Mouse (Mus musculus) kidney, embryonic 16.5 days (tissue): ENCODE measurements around the gene Stk39. TPM values are rescaled to one million over a fixed set of nuclear protein-coding genes. Genes with fewer than 3 reads are reported as not detected.
A peak's percentile ranks its signal among the peaks of the same experiment; 100 is the strongest.

Experiments
- ATAC-seq: fragments of 200-750 bp; cut with Nextera tagmentation; 2 replicates; pipeline ENCODE4 v1.8.0; 2017; ENCODE audit warnings: moderate TSS enrichment; ENCODE audit not compliant: low FRiP score, low TSS enrichment
- H3K27ac ChIP-seq: fragments of 300-500 bp; sonication (generic); 2 replicates; pipeline ENCODE4 v1.5.1; 2014; ENCODE audit warnings: low read length
- H3K27me3 ChIP-seq: fragments of 300-500 bp; sonication (generic); 2 replicates; pipeline ENCODE4 v1.6.1; 2014; ENCODE audit warnings: low read length, control low read depth, mixed read lengths; ENCODE audit not compliant: insufficient read depth
- H3K36me3 ChIP-seq: fragments of 300-500 bp; sonication (generic); 2 replicates; pipeline ENCODE4 v1.6.1; 2014; ENCODE audit warnings: low read length, control low read depth, mixed read lengths; ENCODE audit not compliant: insufficient read depth
- H3K4me1 ChIP-seq: fragments of 300-500 bp; sonication (generic); 2 replicates; pipeline ENCODE4 v1.6.1; 2014; ENCODE audit warnings: low read length, control low read depth, mixed read lengths; ENCODE audit not compliant: insufficient read depth
- H3K4me2 ChIP-seq: fragments of 300-500 bp; sonication (generic); replicated peaks from 2 replicates; pipeline ENCODE4 v1.6.1; 2014; ENCODE audit warnings: low read depth, low read length
- H3K4me3 ChIP-seq: fragments of 300-500 bp; sonication (generic); 2 replicates; pipeline ENCODE4 v1.5.1; 2014; ENCODE audit warnings: mild to moderate bottlenecking, low read length
- H3K9ac ChIP-seq: fragments of 300-500 bp; sonication (generic); replicated peaks from 2 replicates; pipeline ENCODE4 v1.6.1; 2014; ENCODE audit warnings: low read length
- H3K9me3 ChIP-seq: fragments of 300-500 bp; sonication (generic); 2 replicates; pipeline ENCODE4 v1.6.1; 2016; ENCODE audit warnings: low read length, control low read depth
- WGBS: fragments of 180-500 bp; shearing (Covaris S2); extraction: QIAGEN DNeasy Blood & Tissue Kit; methylation state at CpG from one replicate; pipeline ENCODE4 v1.1.7; 2014; 5-methylcytosine and 5-hydroxymethylcytosine counted together
- polyA plus RNA-seq: library from polyadenylated mRNA; unstranded; fragments of >200 nt; fragmentation: Nextera tagmentation; extraction: Ambion mirVana; gene quantifications from 2 replicates; pipeline ENCODE4 v1.2.1, GENCODE M21; 2015

The Stk39 gene
- polyA plus RNA-seq, 1 experiment from 2014 or later, result 14.9 TPM

GRCm38 (mm10) chr2:68412149-68412548 lies 59.9 kb downstream of the Stk39 start:
- H3K4me2 ChIP-seq, result no peak overlapping the region
- H3K4me3 ChIP-seq, result no peak overlapping the region
- no peaks in the 10 kb centered on the region; the same call in 1 of the 2 replicates for H3K9me3 ChIP-seq
- no peaks in the 10 kb centered on the region for H3K27me3 ChIP-seq
- no peak overlapping the region for H3K9ac ChIP-seq
- H3K27ac ChIP-seq, result peak overlapping the region; percentile 54
- ATAC-seq, result no peak
- WGBS, result 85% methylated on average over 5 of the region's 5 CpGs
- peaks cover 31% of the 10 kb centered on the region for H3K4me1 ChIP-seq
- no peaks in the 10 kb centered on the region for H3K36me3 ChIP-seq

- Histone ChIP-seq H3K4me2 (no peak overlapping the region), H3K27me3 (no peaks in the 10 kb centered on the region), H3K36me3 (no peaks in the 10 kb centered on the region), H3K9me3 (no peaks in the 10 kb centered on the region; the same call in 1 of the 2 replicates), H3K4me1 (peaks cover 41% of the 10 kb centered on the region), H3K9ac (no peak overlapping the region), H3K4me3 (no peak overlapping the region), H3K27ac (no peak overlapping the region)
- 73% methylated on average over 8 of the region's 8 CpGs for WGBS
- no peak for ATAC-seq
Observed at GRCm38 (mm10) chr2:68411201-68411600, 60.9 kb downstream of the Stk39 start.

- Histone ChIP-seq H3K9me3 (no peaks in the 10 kb centered on the region; the same call in 1 of the 2 replicates), H3K4me3 (no peak overlapping the region), H3K36me3 (no peaks in the 10 kb centered on the region), H3K9ac (no peak overlapping the region), H3K4me1 (peaks cover 50% of the 10 kb centered on the region), H3K4me2 (no peak overlapping the region), H3K27me3 (no peaks in the 10 kb centered on the region), H3K27ac (no peak overlapping the region)
- WGBS, result 72% methylated on average over 12 of the region's 12 CpGs
- ATAC-seq, result 0 out of 2 replicates have a peak, but pooled peaks have one; percentile 22
Observed at GRCm38 (mm10) chr2:68409640-68410215, 62.3 kb downstream of the Stk39 start.

DNA sequence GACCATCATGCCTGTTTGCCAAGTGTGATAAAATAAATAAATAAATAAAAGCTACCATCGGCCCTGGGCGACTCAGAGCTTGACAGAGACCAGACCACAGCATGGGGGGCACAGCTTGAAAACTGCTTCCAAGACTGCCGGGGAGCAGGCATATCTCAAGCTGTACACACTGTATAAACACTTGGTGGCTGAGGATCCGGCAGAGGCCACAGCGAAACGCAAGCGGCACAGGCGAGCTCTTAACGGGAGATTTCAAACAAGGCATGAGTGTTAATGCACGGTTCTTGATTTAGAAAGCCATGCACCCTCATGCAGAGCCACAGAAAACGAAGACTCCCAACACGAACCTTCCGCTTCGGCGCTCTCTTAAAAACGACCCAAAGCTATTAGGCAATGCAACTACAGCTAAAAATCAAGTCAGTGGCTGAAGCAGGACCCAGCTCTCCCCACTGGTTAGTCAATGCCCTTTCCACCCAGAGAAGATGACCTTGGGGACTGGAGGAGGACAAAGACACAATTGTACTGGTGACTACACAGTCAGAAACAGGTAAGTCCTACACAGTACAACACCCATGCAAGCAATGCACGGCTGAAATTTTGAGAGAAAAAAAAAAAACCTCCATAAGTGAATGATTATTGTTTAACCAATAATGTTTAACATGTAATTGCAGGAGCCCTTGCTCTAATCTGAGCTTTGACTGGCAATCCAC lies 63.6 kb downstream of the Stk39 start:
- no peak overlapping the region for H3K4me2 ChIP-seq
- no peaks in the 10 kb centered on the region for H3K9me3 ChIP-seq
- no peaks in the 10 kb centered on the region for H3K27me3 ChIP-seq
- peaks cover 58% of the 10 kb centered on the region for H3K4me1 ChIP-seq
- no peak overlapping the region for H3K4me3 ChIP-seq
- peak overlapping the region; percentile 29 for H3K27ac ChIP-seq
- 48% methylated on average over 17 of the region's 17 CpGs for WGBS
- H3K36me3 ChIP-seq, result no peaks in the 10 kb centered on the region
- peak; percentile 33; the same call in 1 of the 2 replicates for ATAC-seq
- H3K9ac ChIP-seq, result no peak overlapping the region

GRCm38 (mm10) chr2:68407179-68407950 lies 64.7 kb downstream of the Stk39 start:
- no peak overlapping the region for H3K9ac ChIP-seq
- H3K27ac ChIP-seq, result no peak overlapping the region; the same call in 1 of the 2 replicates
- H3K27me3 ChIP-seq, result no peaks in the 10 kb centered on the region
- 60% methylated on average over 12 of the region's 12 CpGs for WGBS
- no peaks in the 10 kb centered on the region for H3K9me3 ChIP-seq
- H3K4me3 ChIP-seq, result no peak overlapping the region
- no peak overlapping the region for H3K4me2 ChIP-seq
- no peaks in the 10 kb centered on the region for H3K36me3 ChIP-seq
- no peak for ATAC-seq
- peaks cover 58% of the 10 kb centered on the region for H3K4me1 ChIP-seq

DNA sequence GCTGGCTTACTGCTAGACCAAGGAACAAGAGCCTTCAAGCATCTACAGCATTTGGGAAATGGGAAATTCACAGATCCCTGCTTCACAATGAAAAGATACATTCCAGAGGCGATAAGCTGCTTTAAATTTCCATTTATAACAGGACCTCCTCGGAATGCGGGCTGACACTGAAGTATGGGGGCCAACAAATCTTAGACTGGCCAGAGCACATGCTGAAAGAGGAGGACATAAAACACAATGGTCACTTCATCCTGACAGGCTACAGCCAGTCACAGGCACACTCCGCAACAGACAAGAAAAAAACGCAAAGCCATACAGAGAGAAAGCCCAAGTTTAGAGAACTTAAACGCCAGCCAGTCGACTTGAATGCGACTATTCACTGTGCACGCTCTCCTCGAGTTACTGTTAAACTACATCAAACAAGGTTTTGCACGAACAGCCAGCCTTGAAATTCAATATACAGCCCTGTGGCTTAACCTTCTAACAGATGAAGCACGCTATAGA lies 65.4 kb downstream of the Stk39 start:
- peak overlapping the region; percentile 32; the same call in 1 of the 2 replicates for H3K4me2 ChIP-seq
- no peaks in the 10 kb centered on the region for H3K27me3 ChIP-seq
- H3K9me3 ChIP-seq, result no peaks in the 10 kb centered on the region
- no peak overlapping the region for H3K4me3 ChIP-seq
- H3K27ac ChIP-seq, result peak overlapping the region; percentile 80
- WGBS, result 16% methylated on average over 12 of the region's 12 CpGs
- no peaks in the 10 kb centered on the region for H3K36me3 ChIP-seq
- H3K9ac ChIP-seq, result no peak overlapping the region
- H3K4me1 ChIP-seq, result peaks cover 58% of the 10 kb centered on the region
- ATAC-seq, result no peak

DNA sequence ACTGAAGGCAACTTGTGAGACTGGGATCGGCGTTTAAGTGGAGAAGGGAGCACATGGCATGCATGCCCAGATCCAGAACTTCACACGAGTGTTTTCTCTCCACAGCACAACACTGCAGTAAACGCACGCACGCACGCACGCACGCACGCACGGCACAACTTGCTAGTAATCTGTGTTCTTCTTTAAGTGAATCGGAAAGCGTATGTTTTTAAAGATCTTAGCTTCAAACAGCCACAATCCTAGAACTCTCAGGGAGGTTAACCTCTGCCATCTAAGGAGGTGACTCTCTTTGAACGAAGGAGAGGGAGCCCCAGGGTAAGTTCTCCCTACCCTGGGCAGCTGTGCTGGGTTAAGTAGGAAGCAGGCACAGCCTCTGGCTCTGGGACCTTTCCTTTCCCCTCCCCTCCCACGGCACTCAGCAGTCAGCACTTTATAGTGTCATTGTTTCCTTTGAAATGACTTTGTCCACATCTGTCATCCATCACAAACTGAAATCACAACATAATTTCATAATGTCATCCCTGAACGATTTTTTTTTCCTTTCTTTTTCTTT lies 66.8 kb downstream of the Stk39 start:
- peak overlapping the region; percentile 42 for H3K9ac ChIP-seq
- peak; percentile 37; the same call in 1 of the 2 replicates for ATAC-seq
- 16% methylated on average over 16 of the region's 16 CpGs for WGBS
- H3K27ac ChIP-seq, result peak overlapping the region; percentile 77
- peaks cover 54% of the 10 kb centered on the region for H3K4me1 ChIP-seq
- H3K4me2 ChIP-seq, result peak overlapping the region; percentile 45
- H3K9me3 ChIP-seq, result no peaks in the 10 kb centered on the region
- H3K27me3 ChIP-seq, result no peaks in the 10 kb centered on the region
- peak overlapping the region; percentile 15; the same call in 1 of the 2 replicates for H3K4me3 ChIP-seq
- no peaks in the 10 kb centered on the region for H3K36me3 ChIP-seq

GRCm38 (mm10) chr2:68404274-68405162 lies 67.5 kb downstream of the Stk39 start:
- WGBS, result 15% methylated on average over 18 of the region's 18 CpGs
- Histone ChIP-seq H3K4me1 (peaks cover 47% of the 10 kb centered on the region), H3K4me3 (peak overlapping the region; percentile 15; the same call in 1 of the 2 replicates), H3K9ac (peak overlapping the region; percentile 42; the same call in 1 of the 2 replicates), H3K36me3 (no peaks in the 10 kb centered on the region), H3K4me2 (peak overlapping the region; percentile 45), H3K27me3 (no peaks in the 10 kb centered on the region), H3K9me3 (no peaks in the 10 kb centered on the region), H3K27ac (peak overlapping the region; percentile 77)
- peak; percentile 13; the same call in 1 of the 2 replicates for ATAC-seq
